Mouse (Mus musculus) fat pad, adult 2 months (tissue): Measurements from ENCODE around the gene Scgb1a1.
"Not testable (repeated sequence)": the region's sequence is repeated elsewhere in the genome, so short reads cannot be mapped to it uniquely, and the experiment has no call there.

Experiments
- DNase-seq: peaks from one replicate; pipeline ENCODE4 v3.0.0-alpha.2; 2011; ENCODE audit warnings: low read depth, low spot score; ENCODE audit errors: extremely low read depth

Gene Scgb1a1

DNA sequence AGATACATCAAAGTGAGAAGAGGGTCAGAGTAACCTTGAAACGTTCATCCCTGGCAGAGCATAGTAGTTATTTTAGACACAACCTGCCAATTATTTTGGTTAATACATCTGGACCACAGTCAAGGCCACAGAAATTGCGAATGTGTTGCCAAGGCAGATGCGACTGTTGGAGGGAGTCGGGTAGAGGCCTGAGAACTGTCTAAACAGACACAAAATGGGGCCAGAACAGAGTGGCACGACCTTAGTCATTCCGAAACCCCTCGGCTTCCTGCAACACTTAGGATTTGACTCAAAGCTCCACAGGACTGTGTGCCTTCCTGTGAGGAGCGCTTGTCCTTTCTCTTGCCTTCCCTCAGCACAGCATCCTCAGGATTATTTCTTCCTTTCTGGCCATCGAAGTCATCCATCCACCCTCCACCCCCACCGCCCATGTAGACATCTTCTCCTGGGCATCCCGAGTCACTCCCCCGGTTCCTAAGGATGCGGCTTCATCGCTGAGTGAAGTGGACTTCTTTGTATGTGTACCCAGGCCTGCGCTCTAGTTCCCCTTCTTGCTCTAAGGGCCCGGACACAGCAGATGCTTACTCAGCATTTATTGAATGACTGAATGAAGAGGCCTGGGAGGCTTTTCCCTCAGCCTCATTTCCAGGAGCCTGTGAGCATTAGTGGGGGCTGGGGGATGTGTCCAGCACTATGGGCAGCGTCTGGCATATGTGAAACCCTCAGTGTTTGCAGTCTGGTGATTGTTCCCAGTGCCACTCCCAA lies 12.7 kb upstream of the Scgb1a1 start:
- DNase-seq = no peak

GRCm38 (mm10) chr19:9099751-9100150 lies 12.0 kb upstream of the Scgb1a1 start:
- no peak for DNase-seq

GRCm38 (mm10) chr19:9097441-9097840 lies 9.7 kb upstream of the Scgb1a1 start:
- DNase-seq = no peak

- no peak for DNase-seq
Measured at GRCm38 (mm10) chr19:9095111-9095510, 7.4 kb upstream of the Scgb1a1 start.

DNA sequence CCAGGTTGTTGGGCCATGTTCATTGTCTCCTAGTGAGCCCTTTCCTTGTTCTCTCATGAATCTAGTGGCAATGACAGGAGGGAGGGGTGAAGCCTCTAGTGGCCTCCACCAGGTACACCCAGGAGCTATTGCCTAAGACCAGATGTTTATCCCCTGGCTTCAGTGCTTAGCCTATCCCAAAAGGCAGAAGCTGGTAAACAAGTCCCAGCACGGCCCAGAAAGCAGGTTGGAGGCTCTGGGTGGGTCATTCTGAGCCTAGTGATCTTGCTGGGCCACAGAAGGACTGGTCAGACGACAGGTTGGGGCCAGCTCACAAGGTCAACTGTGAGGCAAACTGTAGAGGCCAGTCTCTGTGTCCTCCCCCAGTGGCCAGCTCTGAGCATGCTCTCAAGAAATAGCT lies 3.0 kb upstream of the Scgb1a1 start:
- DNase-seq = no peak

- no peak for DNase-seq
Measured at GRCm38 (mm10) chr19:9090191-9090590, 2.4 kb upstream of the Scgb1a1 start.

GRCm38 (mm10) chr19:9083892-9084291 lies 3.9 kb downstream of the Scgb1a1 start:
- DNase-seq = not testable (repeated sequence)

GRCm38 (mm10) chr19:9083010-9083355 lies 4.8 kb downstream of the Scgb1a1 start:
- no peak for DNase-seq

GRCm38 (mm10) chr19:9082191-9083009 lies 5.4 kb downstream of the Scgb1a1 start:
- DNase-seq = no peak

DNA sequence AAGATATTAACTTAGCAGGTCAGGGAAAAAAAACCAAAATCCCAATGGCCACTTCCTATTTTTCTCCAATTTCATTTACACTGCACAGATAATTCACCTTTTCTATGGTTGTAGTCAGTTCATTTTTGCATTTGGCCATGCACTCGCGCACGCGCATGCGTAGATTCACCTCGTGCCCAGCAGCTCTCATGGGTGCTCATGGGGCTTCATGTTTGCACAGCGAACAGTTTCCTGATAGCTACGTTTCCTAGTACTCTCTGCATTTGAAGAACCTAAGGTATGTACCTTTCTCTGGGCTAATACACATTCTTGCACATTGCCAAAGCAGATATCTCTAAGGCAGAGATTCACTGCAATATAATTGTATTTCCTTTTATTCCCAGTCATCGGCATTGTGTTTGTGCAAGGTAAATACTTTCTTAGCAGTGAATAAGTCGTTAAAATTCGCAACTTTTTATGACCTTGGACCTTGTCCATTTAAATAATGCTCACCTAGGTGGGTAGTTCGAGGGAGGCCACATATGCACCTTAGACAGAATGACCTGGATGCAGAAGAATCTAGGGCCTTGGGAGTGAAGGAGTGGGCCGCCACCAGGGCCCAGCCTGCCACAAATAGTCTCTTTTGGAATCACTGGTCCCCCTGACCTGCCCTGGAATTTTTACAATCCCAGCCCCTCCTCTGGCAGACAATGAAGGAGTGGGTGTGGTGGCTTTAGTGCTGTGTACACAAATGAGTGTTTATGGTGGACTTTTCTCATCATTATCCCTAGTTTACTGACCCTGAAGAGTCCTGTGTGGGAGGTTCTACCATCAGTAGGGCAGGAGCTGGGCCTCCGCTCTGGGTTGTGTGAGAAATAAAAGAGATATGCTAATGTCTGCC lies 6.2 kb downstream of the Scgb1a1 start:
- DNase-seq = no peak

- DNase-seq = no peak
Measured at GRCm38 (mm10) chr19:9079916-9080315, 7.8 kb downstream of the Scgb1a1 start.

GRCm38 (mm10) chr19:9076982-9077660 lies 10.6 kb downstream of the Scgb1a1 start:
- DNase-seq = no peak

DNA sequence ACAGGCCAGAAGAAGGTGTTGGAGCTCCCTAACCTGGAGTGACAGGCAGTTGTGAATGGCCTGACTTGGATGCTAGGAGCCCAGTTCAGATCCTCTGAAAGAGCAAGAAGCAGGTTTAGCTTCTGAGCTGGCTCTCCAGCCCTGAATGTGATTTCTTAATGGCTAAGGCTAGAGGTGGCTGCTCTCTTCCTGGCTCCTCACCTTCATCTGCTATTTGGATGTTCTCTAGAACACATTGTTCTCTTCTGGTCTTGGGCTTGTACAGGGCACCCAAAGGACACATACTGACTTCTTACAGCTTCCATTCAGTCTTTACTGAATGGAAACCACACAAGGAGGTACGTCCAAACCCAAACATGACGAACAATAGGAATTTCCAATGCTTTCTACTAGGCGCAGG lies 11.7 kb downstream of the Scgb1a1 start:
- no peak for DNase-seq

GRCm38 (mm10) chr19:9075558-9075957 lies 12.2 kb downstream of the Scgb1a1 start:
- DNase-seq = no peak

- DNase-seq = no peak
Measured at GRCm38 (mm10) chr19:9074424-9074823, 13.3 kb downstream of the Scgb1a1 start.

- no peak for DNase-seq
Measured at GRCm38 (mm10) chr19:9073776-9074411, 13.9 kb downstream of the Scgb1a1 start.

DNA sequence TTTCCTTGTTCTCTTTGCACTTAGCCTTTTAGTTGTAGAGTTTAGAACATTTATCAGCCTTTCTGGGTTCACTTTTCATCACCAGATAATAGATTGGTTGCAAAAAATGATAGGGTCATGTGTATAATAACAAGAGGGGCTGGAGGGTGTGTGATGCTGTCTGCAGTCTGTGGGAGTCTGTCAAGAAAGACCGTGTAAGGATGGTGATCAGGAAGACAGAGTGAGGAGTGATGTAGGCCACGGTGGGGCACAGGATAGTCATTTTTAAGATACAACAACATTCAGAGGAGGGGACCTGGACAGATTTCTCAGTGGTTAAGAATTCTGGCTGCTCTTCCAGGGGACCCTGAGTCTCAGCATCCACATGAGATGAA lies 15.6 kb downstream of the Scgb1a1 start:
- DNase-seq = no peak

- DNase-seq = no peak
Measured at GRCm38 (mm10) chr19:9071456-9072156, 16.2 kb downstream of the Scgb1a1 start.

DNA sequence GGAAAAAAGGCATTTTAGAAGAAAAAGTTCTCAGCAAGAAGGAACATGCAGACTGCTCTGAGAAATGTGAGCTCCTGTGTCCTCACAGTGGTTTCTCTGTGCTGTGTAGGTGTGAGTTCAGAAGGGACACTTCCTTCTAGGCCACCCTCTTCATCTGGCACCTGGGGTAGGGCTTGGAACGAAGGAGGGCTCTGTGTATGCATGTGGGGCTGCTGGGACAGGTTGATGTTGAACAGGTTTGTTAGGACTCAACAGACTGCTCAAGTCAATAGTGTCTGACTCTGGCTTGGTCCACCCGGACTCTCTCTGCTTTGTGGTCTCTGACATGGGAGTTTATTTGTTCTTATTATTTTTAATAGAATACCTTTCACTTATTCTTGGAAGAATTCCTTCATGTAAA lies 17.4 kb downstream of the Scgb1a1 start:
- DNase-seq = no peak
